Mouse (Mus musculus) lung, postnatal 36 days (tissue): ENCODE measurements around the gene Ap1b1.

Experiments
- DNase-seq: peaks from one replicate; pipeline ENCODE4 v3.0.0; 2022; ENCODE audit warnings: mixed read lengths

The Ap1b1 gene

DNA sequence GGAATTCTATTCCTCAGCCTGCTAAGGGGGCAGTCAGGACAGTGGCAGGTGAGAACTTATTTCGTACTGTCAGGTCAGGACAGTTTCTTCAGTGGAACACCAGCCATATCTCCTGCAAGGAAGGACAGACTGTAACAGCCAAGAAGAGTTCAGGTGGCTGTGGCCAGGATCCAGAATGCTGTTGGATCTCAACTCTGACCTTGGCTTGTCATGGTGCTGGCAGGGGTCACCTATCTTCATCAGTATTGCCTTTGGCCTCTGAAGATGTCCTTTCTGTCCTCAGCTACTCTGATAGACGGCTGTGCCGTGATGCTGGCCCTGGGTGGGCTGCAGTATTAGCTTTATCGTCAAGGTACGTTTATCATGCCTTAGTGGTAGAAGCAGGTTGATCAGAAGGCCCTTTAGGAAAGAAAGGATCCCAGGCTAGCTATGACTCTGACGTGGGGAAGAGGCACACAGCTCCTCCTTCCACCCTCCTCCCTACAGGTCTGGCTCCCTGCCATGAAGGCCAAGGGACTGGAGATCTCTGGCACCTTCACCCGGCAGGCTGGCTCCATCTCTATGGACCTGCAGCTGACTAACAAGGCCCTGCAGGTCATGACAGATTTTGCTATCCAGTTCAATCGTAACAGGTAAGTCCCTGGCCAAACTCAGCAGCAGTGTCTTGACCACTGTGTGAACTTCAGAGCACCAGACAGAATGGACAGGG lies 50.7 kb downstream of the Ap1b1 start:
- no peak for DNase-seq

DNA sequence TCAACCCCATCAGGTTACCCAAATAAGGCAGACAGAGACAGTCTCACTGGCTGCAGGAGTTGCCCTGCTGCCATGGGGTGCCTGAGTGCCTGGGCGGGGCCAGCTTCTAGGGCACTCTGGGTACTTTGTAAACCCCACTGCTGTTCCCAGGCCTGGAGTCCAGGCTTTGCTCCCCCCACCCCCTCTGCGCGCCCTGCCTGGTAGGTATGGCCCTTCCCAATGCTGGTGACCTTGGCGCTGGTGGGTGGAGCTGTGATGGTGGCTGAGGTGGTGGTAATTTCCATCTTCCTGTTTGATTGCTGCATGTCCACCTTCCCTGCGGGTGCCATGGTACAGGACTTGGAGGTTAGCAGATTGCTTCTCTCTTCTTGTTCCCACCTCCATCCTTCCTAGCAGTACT lies 54.0 kb downstream of the Ap1b1 start:
- DNase-seq = no peak

DNA sequence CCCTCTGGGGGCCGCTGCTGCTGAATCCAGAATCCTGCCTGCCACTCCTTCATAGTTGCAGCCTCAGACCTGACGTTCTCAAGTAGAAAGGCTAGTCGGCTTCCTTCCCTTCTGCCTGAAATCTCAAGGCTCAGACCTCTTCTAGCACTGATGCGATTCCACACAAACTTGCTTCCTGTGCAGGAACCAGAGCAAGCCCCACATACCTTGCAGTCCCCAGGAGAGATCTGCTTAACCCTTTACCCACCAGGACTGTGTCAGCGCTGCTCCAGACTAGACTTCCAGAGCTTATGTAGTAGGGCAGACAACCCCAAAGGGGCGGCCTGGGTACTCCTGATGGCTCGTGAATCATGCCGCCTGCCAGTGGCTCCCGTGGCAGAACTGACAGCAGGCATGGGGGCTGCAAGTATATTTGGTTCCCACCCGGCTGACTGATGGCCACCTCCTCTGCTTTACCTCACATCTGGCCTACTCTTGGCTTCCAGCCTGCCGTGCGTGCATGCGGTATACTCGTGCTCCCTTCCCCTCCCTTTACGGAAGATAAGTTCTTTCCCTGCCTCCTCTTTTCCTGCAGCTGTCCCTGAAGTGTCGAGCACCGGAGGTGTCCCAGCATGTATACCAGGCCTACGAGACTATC lies 54.6 kb downstream of the Ap1b1 start:
- no peak for DNase-seq

DNA sequence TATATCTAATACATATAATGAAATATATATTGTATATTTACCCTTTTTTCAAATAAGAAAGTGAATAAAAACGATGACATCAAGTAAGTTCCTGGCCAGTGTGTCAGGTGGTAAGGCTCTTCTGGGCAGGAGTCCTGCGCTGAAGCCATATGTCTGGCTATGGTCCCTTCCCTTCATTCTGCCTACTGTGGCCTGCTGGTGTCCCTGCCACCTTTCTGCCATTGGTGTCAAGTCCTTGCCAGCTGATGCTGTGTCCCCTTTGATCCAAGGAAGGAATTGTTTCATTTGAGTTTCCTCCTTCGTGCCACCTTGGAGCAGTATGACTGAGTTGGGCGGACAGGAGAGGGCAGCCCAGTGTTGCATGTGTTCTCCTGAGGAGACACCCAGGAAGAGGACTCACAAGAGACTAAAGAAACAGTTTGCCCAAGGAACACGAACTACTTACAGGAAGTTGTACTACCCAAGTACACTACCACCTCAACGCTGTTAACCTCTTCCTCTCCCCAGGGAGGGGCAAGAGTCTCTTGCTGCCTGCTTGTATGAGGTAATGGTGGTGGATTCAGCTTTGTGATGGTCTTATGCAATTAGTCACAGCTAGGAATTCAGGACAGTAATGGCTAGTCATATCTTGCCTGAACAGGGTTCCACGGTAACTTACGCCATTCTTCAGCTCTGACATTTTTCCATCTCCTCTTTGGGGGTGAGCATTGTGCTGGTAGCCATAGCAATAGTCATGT lies 56.2 kb downstream of the Ap1b1 start:
- no peak for DNase-seq

DNA sequence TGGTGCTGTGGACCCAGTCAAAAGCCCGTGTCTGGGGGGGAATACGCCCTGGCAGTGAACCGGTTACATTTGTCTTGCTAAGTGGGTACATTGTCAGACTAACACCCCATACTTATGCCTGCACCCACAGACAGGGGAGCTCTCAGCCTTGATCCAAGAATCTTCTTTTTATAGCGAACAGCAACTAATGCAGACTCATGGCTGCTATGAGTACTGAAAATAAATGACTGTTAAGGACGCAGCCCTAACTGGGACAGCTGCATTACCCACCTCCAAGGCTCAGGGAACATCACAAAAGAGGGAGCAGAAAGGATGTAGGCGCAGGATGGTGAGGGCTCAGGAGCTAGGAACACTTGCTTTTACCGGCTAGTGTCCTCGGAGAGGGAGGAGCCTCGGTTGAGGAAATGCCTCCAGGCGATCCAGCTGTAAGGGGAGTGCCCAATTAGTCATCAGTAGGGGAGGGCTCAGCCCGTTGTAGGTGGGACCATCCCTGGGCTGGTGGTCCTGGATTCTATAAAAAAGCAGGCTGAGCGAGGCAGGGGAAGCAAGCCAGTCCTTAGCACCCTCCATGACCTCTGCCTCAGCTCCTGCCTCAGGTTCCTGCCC lies 59.8 kb downstream of the Ap1b1 start:
- DNase-seq = no peak

DNA sequence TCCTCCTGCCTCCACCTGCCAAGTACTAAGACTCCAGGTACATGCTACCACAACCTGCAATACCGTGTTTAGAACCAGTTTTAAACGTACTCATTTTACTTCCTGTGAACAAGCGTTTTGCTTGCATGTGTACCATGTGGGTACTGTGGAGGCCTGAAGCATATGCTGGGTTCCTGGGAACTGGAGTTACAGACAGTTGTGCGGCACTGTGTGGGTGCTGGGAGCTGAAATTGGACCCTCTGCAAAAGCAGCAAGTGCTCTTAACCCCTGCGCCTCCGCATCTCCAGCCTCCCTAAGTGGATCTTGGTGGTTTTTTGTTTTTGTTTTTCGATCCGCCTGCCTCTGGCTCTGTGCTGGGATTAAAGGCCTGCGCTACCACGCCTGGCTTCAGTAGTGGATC lies 65.0 kb downstream of the Ap1b1 start:
- DNase-seq = no peak

DNA sequence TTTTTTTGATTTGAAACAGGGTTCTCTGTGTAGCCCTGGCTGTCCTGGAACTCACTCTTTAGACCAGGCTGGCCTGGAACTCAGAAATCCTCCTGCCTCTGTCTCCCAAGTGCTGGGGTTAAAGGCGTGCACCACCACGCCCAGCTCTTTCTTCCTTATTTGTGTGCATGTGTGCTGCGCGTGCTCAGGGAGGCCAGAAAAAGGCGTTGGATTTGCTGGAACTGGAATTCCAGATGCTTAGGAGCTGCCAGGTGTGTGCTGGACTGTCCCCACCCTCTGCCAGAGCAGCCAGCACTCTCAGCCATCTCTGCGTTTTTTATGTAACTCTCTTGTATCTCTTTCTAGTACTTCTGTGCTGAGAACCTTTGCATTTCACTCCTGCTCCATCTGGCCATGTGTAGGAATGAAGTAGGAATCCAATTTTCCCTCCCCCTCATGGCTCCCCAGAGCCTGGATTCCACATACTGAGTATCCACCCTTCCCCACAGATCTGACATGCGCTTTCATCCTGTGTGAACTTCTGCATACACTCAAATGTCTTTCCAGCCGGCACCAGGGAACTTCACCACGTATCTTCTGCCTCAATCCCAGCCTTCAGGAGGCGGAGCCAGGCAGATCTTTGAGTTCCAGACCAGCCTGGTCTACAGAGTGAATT lies 65.7 kb downstream of the Ap1b1 start:
- DNase-seq = no peak

DNA sequence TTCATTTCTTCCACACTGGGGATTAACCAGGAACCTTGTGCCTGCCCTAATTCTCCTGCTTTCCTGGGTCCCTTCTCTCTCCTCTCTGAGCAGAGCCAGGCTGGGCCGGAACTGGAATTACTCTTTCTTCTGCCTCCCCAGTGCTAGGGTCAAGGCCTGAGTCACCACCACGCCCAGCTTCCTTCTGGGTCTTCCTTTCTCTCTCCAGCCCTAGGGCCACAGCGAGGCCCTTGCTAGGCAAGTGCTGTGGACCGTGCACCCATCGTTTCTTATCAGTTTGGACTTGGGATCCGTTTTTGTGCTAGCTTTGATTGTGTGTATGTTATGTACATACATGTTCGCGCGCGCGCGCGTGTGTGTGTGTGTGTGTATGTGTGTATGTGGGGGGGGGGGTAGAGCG lies 67.5 kb downstream of the Ap1b1 start:
- DNase-seq = no peak

DNA sequence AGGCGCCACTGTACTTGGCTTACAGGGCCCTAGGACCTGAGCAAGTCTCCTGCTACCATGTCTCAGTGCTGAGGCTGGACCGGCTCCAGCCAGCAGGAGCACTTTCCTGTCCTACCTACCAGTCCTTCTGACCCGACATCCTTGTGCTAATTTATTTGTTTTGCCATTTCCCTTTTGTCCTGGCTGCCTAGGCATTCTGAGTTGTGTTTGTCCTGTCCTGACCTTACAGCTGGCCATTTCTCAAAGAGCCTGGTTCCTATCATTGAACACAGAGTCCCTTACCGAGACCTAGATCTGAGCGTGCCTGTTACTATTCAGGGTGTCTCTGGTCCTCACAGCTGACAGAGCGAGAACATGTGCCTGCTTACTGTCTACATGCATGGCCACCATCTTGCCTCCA lies 68.2 kb downstream of the Ap1b1 start:
- no peak for DNase-seq

DNA sequence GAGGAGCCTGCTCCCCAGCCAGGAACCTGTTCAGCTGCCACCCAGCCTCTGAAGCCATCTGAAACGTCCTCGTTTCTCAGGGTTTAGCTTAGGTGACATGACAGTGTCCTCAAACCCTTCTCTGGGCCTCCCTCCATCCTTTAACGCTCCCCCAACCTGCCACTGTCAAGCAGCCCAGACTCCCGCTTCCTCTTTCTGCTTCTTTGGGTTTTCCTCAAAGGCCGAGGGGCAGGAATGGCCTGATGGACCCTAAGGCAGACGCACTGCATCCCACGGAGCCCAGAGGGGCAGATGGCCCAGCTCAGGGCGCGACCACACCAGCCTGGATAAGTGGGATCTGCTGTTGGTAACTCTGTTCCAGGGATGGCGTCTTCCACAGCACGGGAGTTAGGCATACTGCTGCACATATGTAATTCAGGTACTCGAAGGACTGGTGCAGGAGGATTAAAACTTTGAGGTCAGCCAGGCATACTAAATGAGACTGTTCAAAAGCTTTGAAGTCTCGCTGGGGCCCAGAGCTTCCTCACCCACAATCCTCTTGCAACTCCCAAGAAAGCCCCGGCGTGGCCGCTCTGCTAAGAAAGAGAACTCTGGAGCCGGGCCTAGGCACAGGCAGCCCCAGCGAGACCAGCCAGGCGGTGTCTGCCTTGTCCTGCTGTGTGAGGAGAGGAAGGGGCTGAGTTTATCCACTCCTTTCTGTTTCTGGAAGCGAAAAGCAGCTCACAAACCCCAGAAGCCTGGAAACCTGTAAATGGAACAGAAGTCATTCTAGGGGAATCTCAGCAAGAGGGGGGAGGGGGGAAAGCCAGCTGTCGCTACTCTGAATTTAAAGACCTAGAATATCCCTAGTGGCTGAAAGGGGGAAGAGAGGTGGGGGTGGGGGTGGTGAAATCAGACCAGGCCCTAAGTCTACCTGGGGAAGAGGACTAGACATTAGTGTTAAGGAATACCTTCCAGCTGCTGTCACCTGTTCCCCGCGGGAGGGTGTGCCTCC lies 69.6 kb downstream of the Ap1b1 start:
- DNase-seq = no peak

DNA sequence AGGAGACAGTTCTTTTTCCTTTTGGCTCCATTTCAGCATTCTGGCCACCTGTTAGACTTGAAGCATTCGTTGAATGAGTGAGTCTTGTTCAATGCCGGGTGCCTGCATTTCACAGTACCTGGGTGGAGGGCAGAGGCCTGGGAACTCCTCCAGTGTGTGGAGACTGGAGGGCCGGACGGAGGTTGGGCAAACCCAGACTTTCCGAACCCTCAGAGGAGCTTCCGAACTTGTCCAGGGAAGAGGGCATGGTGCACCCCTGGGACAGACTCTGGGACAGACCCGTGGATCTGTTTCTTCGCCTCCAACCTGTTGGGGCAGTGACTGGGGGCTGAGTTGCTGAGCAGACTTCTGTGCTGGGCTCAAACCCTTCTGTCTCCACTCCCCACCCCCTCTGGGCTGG lies 70.4 kb downstream of the Ap1b1 start:
- DNase-seq = no peak

DNA sequence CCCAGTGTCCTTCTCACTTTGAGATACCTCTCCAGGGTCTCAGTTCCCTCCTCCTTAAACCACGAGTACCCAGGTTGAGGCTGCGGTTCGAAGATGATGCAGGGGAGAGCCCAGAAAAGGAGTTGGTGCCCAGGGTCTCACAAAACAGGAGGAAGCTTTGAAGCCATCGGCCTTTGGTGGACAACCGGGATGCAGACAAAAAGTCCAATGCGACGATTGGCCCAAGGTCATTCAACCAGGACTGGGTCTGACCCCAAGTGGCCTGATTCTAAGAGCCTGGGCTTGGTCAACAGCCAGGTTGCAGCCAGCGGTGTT lies 70.9 kb downstream of the Ap1b1 start:
- DNase-seq = no peak

DNA sequence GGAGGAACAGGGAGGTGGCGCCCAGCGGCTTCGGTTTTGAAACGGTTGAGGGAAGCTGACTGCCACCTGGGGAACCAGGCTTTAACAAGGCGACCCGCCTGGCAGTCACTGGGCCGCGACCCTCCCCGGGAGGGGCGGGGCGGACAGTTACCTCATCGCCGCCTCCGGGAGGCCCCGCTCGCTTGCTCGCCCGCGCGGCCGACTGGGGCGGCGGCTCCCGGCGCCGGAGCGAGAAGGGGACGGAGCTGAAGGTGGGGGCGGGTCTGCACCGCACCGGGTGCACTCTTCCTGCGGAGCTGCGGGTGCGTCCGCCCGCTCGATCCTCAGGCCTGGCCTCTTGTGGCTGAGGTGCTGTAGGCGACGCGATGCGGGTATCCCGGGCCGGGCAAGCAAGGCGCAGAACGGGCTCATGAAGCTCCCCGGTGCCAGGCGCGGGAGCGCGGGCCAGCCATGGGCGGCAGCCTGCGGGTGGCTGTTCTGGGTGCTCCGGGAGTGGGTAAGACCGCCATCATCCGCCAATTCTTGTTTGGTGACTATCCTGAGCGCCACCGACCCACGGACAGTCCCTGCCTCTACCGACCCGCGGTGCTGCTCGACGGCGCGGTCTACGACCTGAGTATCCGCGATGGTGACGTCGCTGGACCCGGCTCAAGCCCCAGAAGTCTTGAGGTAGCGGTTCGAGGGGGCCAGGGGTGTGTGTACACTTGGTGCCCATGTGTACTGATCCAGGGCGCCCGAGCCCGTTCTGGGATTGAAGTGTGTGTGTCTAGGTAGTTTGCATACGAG lies 71.4 kb downstream of the Ap1b1 start, which contains the start of gene Rasl10a:
Gene Rasl10a (plus strand): TSS at position 273 of the 786 bp plus-strand sequence.
- peak; percentile 59 for DNase-seq

DNA sequence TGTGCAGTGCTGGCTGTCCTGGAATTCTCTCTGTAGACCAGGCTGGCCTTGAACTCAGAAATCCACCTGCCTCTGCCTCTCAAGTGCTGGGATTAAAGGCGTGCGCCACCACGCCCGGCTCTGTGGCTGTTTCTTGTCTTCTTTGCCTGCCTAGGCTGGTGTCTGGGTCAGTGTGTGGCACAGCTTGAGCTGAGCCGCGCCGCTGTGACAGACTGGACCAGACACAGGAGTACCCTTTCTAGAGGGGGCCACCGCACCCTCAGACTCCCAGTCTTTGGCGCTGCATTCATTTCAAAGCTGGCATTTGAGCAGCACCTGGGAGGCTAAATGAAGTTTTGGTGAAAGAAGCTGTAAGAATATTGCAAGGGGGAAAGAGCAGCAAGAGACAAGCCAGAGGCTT lies 72.2 kb downstream of the Ap1b1 start:
- DNase-seq = no peak

DNA sequence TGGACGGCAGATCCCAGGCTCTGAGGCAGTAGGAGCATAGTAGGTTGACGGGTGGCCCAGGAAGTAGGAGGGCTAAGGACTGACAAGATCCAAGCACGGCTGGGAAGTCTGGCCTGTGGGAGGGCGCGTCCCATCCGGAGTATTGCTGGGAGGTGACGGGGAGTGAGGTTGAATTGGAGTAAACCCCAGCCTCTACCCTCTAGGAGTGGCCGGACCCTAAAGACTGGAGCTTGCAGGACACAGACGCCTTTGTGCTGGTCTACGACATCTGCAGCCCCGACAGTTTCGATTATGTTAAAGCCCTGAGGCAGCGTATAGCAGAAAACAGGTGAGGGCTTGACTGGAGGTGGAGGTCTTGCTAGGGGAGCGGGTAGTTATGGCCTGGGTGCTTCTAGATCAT lies 72.6 kb downstream of the Ap1b1 start:
- no peak for DNase-seq

DNA sequence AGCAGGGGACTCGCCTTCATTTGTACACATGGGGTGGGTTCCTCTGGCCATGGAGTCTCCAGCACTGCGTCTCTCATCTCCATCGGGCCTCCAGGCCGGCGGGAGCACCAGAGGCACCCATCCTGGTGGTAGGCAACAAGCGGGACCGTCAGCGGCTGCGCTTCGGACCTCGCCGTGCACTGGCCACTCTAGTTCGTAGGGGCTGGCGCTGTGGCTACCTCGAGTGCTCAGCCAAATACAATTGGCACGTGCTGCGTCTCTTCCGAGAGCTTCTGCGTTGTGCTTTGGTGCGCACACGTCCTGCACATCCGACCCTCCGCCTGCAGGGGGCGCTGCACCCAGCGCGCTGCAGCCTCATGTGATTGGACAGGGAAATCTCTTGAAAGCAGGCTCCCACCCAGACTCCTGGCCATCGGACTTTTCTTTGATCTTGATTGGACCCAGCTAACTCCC lies 73.1 kb downstream of the Ap1b1 start:
- DNase-seq = peak; percentile 49

DNA sequence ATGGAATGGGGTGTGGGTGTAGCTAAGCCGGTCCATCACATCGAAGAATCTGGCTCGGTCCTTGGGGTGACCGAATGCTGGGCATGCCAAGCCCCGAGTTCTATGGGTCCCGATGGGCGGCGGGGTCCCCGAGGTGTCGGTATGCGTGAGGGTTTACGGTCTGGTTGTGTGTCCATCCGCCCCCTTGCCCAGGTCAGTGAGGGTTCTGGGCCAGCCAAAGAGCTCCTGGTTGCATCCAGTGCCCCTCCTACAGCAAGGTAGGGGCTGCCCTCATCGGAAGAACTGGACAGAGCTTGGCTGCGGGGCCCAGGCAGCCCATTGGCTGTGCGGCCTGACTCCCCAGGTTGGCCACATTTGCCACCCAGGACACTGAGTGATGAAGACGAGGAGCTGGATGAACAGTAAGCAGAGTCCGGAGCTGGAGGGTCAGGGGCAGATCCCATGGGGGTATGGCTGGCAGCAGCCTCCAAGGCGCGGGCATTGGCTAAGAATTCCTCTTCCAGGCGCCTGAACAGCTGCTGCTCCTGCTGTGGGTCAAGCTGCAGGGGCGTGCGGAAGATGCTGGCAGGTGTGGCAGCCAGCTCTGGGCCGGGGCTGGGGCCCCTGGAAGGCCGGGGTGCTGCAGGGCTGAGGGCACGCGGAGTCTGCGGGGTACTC lies 74.3 kb downstream of the Ap1b1 start:
- no peak for DNase-seq

DNA sequence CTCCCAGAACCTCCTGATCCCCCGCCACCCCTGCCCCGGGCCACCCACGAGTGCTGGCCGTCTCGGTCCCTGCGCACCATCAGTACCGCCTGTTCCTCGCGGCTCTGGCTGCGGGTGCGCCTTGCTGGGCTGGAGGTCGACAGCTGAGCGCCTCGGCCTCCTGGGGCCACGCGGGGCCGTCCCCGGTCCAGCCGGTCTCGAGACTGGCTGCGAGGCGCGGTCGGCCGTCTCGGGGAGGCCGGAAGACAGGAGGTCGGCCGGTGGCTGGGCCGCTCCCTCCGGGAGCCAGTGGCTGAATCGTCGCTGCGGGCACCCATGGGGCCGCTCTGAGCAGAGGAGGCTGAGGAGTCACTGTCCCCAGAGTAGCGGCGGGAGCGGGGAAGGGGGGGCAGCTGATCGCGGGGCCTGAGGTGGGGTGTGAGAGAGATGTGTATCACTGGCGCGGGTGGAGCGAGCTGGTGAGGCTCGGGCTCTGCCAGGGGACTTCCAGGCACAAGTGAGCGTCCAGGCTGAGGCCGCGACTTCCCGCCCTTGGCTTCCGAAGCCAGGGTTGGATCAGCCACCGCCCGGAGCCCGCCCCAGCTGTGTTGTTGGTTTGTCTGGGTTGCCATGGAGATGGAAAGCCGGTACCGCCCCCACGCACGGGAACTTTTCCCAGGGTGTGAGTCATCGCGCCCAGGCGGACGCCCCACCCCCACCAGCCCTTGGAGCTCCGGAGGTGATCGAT lies 75.0 kb downstream of the Ap1b1 start:
- DNase-seq = peak; percentile 98

DNA sequence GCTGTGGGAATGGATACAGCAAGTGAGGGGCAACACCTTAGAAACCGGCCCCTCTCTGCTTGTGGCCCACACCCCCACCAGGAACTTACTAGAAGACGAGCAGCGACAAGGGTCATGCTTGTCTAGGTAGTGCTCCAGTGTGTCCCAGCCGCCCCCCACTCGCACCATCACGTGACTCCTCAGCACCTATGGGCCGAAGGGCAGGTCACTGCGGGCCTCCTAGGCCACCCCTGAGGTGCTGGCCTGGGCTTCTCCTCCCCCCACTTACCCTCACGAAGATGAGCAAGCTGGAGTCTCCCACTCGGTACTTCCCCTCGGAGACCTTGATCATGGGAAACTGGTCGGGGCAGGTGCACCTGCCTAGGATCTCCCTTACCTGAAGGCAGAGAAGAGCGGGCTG lies 75.7 kb downstream of the Ap1b1 start:
- DNase-seq = no peak
